Mouse (Mus musculus): ENCODE data around the gene Adamts20. TPM values are rescaled to one million over a fixed set of nuclear protein-coding genes. Genes with fewer than 3 reads are reported as not detected.

Gene Adamts20
- polyA plus RNA-seq, 1 experiment from 2014 or later: 10.3 TPM

DNA sequence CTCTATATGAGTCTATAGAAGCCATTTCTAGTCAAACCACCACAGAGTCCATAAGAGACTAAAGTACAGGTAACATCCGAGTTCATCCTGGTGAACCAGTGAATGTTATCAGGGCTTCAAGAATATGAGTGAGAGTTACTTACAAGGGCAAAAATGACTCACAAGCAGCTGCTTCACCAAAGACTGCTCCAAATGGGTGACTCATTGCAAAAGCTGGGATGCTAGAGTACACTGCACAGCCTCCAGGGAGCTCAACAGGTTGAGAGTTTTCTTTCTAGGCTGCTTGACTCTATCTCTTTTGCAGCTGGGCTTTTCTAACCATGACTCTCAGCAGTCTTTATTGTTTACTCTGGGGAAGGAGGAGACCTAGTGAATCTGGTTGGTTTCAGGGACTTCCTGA lies 237.8 kb downstream of the Adamts20 start:
- Histone ChIP-seq H3K9me3 (ENCODE audit: control insufficient read depth, low read length) (no peaks in the 10 kb centered on the region), H3K4me2 (ENCODE audit: low read depth) (no peak overlapping the region), H3K4me3 (ENCODE audit: low read depth, low read length) (no peak overlapping the region), H3K27ac (ENCODE audit: low read depth, low read length) (no peak overlapping the region), H3K9ac (ENCODE audit: low read length) (no peak overlapping the region), H3K27me3 (ENCODE audit: control insufficient read depth, insufficient read depth, low read length) (no peaks in the 10 kb centered on the region), H3K36me3 (ENCODE audit: control insufficient read depth, insufficient read depth, low read length) (no peaks in the 10 kb centered on the region), H3K4me1 (ENCODE audit: control insufficient read depth, insufficient read depth, low read length) (no peaks in the 10 kb centered on the region)
- ATAC-seq (ENCODE audit: insufficient read depth, low FRiP score, low TSS enrichment): no peak
- WGBS: 83% methylated on average over 1 of the region's 1 CpGs
- DNase-seq (ENCODE audit: low spot score): no peak

- DNase-seq (ENCODE audit: low spot score) (no peak), ATAC-seq (ENCODE audit: insufficient read depth, low FRiP score, low TSS enrichment) (no peak)
- Histone ChIP-seq H3K27me3 (ENCODE audit: control insufficient read depth, insufficient read depth, low read length) (no peaks in the 10 kb centered on the region), H3K4me1 (ENCODE audit: control insufficient read depth, insufficient read depth, low read length) (peaks cover 4% of the 10 kb centered on the region; the same call in 1 of the 2 replicates), H3K4me3 (ENCODE audit: low read depth, low read length) (no peak overlapping the region), H3K4me2 (ENCODE audit: low read depth) (no peak overlapping the region), H3K9me3 (ENCODE audit: control insufficient read depth, low read length) (no peaks in the 10 kb centered on the region), H3K9ac (ENCODE audit: low read length) (no peak overlapping the region), H3K36me3 (ENCODE audit: control insufficient read depth, insufficient read depth, low read length) (no peaks in the 10 kb centered on the region), H3K27ac (ENCODE audit: low read depth, low read length) (no peak overlapping the region)
- 32% methylated on average over 8 of the region's 8 CpGs for WGBS
These were observed 242.1 kb downstream of the Adamts20 start for GRCm38 (mm10) chr15:94223101-94223500.

DNA sequence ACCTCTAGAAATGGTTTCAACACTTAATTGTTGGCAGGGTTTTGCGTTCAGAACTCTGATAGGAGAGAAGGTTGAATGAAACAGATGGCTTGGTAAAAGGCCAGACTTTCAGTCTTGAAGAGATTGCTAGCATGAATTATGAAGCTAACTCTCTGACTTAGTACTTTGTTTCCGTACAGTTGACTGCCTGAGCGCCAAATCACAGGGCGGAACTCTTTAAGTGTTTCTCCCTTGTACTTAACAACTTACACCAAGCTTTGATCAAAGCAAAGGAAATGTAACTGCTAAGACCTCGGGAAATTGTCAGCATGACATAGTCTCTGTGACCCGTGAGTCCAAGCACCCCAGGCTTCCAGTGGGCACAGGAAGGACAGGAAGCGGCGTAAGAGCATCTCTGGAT lies 244.5 kb downstream of the Adamts20 start:
- no peak for DNase-seq (ENCODE audit: low spot score)
- no peak overlapping the region for H3K9ac ChIP-seq (ENCODE audit: low read length)
- H3K27ac ChIP-seq (ENCODE audit: low read depth, low read length): no peak overlapping the region
- no peak for ATAC-seq (ENCODE audit: insufficient read depth, low FRiP score, low TSS enrichment)
- 37% methylated on average over 8 of the region's 8 CpGs for WGBS
- H3K4me1 ChIP-seq (ENCODE audit: control insufficient read depth, insufficient read depth, low read length): peaks cover 4% of the 10 kb centered on the region; the same call in 1 of the 2 replicates
- H3K9me3 ChIP-seq (ENCODE audit: control insufficient read depth, low read length): no peaks in the 10 kb centered on the region
- no peaks in the 10 kb centered on the region for H3K36me3 ChIP-seq (ENCODE audit: control insufficient read depth, insufficient read depth, low read length)
- H3K4me2 ChIP-seq (ENCODE audit: low read depth): no peak overlapping the region
- no peak overlapping the region for H3K4me3 ChIP-seq (ENCODE audit: low read depth, low read length)
- H3K27me3 ChIP-seq (ENCODE audit: control insufficient read depth, insufficient read depth, low read length): no peaks in the 10 kb centered on the region

Other genes with a start within 250 kb of the Adamts20 start
- gene Pus7l, start 78.1 kb upstream of the Adamts20 start, polyA plus RNA-seq (2014; fragmentation: Nextera tagmentation; extraction: Ambion mirVana): 10.9 and 11.9 TPM in 2 replicates
- gene Irak4, start 78.2 kb upstream of the Adamts20 start, polyA plus RNA-seq (2014; fragmentation: Nextera tagmentation; extraction: Ambion mirVana): 2.6 and 3.4 TPM in 2 replicates
- gene Twf1, start 124.5 kb upstream of the Adamts20 start, polyA plus RNA-seq (2014; fragmentation: Nextera tagmentation; extraction: Ambion mirVana): 106 and 107 TPM in 2 replicates
- gene Tmem117, start 163.8 kb upstream of the Adamts20 start, polyA plus RNA-seq (2014; fragmentation: Nextera tagmentation; extraction: Ambion mirVana): 3.1 and 3.8 TPM in 2 replicates

All from neural tube, embryonic 11.5 days (tissue).